Mouse (Mus musculus): ENCODE results near the gene Gdpd3. TPM values are rescaled to one million over a fixed set of nuclear protein-coding genes. Genes with fewer than 3 reads are reported as not detected.

Gdpd3 gene
- polyA plus RNA-seq, 1 experiment from 2014 or later = 1.4 TPM

GRCm38 (mm10) chr7:126816494-126816893 lies 50.4 kb downstream of the Gdpd3 start:
- WGBS (ENCODE audit: insufficient replicate concordance) = 81% methylated on average over 8 of the region's 8 CpGs
- no peak for ATAC-seq (replicated peaks; ENCODE audit: insufficient number of reproducible peaks, low FRiP score, low TSS enrichment)
- Histone ChIP-seq H3K9me3 (replicated peaks; ENCODE audit: control insufficient read depth, low read length) (no peaks in the 10 kb centered on the region), H3K4me3 (ENCODE audit: low read depth, low read length) (no peak overlapping the region), H3K4me1 (ENCODE audit: control insufficient read depth, insufficient read depth, low read length) (no peaks in the 10 kb centered on the region), H3K27ac (ENCODE audit: low read depth, low read length) (no peak overlapping the region), H3K27me3 (ENCODE audit: control insufficient read depth, insufficient read depth, low read length) (0 out of 2 replicates have a peak, but pooled peaks cover 3% of the 10 kb centered on the region), H3K4me2 (no peak overlapping the region), H3K9ac (ENCODE audit: low read depth, low read length) (no peak overlapping the region), H3K36me3 (ENCODE audit: control insufficient read depth, insufficient read depth, low read length) (no peaks in the 10 kb centered on the region)

DNA sequence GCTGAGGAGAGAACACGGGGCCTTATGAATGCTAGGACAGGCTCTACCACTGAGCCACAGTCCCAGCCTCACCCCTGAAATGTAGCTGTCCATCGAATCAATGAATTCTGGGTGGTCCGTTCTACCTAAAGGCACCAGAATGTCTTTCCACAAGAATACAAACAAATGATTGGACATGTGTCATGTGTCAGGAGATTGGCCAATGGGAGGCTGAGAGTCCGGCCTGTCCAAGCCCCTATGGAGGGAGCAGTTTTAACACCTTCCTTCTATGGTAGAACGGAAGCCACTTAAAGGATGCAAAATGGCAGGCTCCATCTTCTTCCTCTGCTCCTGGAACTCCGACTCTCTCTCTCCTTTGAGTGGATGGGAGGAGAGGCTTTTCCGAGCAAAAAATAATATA lies 51.5 kb downstream of the Gdpd3 start:
- no peaks in the 10 kb centered on the region for H3K9me3 ChIP-seq (replicated peaks; ENCODE audit: control insufficient read depth, low read length)
- H3K9ac ChIP-seq (ENCODE audit: low read depth, low read length) = no peak overlapping the region
- no peaks in the 10 kb centered on the region for H3K36me3 ChIP-seq (ENCODE audit: control insufficient read depth, insufficient read depth, low read length)
- no peak overlapping the region for H3K27ac ChIP-seq (ENCODE audit: low read depth, low read length)
- H3K4me1 ChIP-seq (ENCODE audit: control insufficient read depth, insufficient read depth, low read length) = no peaks in the 10 kb centered on the region; the same call in 1 of the 2 replicates
- H3K4me2 ChIP-seq = no peak overlapping the region
- WGBS (ENCODE audit: insufficient replicate concordance) = 74% methylated on average over 7 of the region's 7 CpGs
- H3K27me3 ChIP-seq (ENCODE audit: control insufficient read depth, insufficient read depth, low read length) = peaks cover 10% of the 10 kb centered on the region
- ATAC-seq (replicated peaks; ENCODE audit: insufficient number of reproducible peaks, low FRiP score, low TSS enrichment) = no peak
- no peak overlapping the region for H3K4me3 ChIP-seq (ENCODE audit: low read depth, low read length)

DNA sequence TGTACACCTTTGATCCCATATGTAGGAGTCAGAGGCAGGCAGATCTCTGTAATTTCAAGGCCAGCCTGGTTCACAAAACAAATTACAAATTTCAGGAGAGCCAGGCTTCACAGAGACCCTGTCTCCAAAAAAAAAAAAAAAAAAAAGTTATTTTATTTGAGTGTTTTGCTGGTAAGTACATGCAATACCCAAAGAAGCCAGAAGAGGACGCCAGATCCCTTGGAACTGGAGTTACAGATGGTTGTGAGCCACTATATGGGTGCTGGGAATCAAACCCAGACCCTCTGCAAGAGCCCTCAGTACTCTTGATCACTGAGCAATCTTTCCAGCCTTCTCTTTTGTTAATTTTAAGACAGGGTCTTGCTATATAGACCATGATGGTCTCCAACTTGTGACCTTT lies 52.7 kb downstream of the Gdpd3 start:
- no peak for ATAC-seq (replicated peaks; ENCODE audit: insufficient number of reproducible peaks, low FRiP score, low TSS enrichment)
- peaks cover 21% of the 10 kb centered on the region for H3K27me3 ChIP-seq (ENCODE audit: control insufficient read depth, insufficient read depth, low read length)
- no peaks in the 10 kb centered on the region for H3K9me3 ChIP-seq (replicated peaks; ENCODE audit: control insufficient read depth, low read length)
- H3K4me2 ChIP-seq = no peak overlapping the region
- WGBS (ENCODE audit: insufficient replicate concordance) = 31% methylated on average over 1 of the region's 1 CpGs
- H3K4me1 ChIP-seq (ENCODE audit: control insufficient read depth, insufficient read depth, low read length) = peaks cover 6% of the 10 kb centered on the region
- no peak overlapping the region for H3K27ac ChIP-seq (ENCODE audit: low read depth, low read length)
- H3K4me3 ChIP-seq (ENCODE audit: low read depth, low read length) = no peak overlapping the region
- H3K9ac ChIP-seq (ENCODE audit: low read depth, low read length) = no peak overlapping the region
- no peaks in the 10 kb centered on the region for H3K36me3 ChIP-seq (ENCODE audit: control insufficient read depth, insufficient read depth, low read length)

DNA sequence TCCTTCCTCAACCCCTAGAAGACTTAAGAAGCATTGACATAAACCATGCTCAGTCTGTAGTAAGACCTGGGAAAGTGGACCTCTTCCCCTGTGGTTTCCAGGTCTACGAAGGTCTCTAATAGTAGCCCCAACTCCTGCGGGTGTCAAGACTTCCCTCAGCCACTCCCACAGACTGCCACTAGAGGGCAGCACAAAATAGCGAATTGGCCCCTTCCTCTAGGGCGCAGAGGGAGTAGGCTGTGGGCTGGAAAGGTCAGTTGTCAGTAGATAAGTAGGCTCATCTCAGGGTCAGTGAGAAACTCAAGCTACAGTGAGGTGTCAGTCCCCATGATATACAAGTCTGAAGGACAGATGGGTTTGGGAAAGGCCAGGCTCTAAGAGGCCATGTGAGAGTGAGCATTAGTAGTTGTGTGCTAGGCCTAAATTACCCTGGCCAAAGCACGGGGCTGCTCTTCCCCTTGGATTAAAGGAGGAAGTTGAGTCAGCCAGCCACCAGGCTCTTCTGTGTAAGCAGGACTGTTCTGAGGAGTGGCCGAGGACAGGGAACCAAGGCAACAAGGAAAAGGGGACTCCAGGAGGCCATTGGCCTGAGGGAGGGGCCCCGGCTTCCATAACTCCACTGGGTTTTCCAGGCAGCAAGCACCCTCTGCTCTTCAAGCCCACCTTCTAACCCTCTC lies 55.8 kb downstream of the Gdpd3 start:
- ATAC-seq (replicated peaks; ENCODE audit: insufficient number of reproducible peaks, low FRiP score, low TSS enrichment) = no peak
- no peak overlapping the region for H3K27ac ChIP-seq (ENCODE audit: low read depth, low read length)

GRCm38 (mm10) chr7:126822741-126823140 lies 56.6 kb downstream of the Gdpd3 start:
- H3K4me1 ChIP-seq (ENCODE audit: control insufficient read depth, insufficient read depth, low read length) = peaks cover 6% of the 10 kb centered on the region
- H3K27ac ChIP-seq (ENCODE audit: low read depth, low read length) = no peak overlapping the region
- ATAC-seq (replicated peaks; ENCODE audit: insufficient number of reproducible peaks, low FRiP score, low TSS enrichment) = no peak
- H3K9me3 ChIP-seq (replicated peaks; ENCODE audit: control insufficient read depth, low read length) = no peaks in the 10 kb centered on the region
- H3K36me3 ChIP-seq (ENCODE audit: control insufficient read depth, insufficient read depth, low read length) = no peaks in the 10 kb centered on the region
- no peak overlapping the region for H3K9ac ChIP-seq (ENCODE audit: low read depth, low read length)
- H3K4me3 ChIP-seq (ENCODE audit: low read depth, low read length) = no peak overlapping the region
- 8% methylated on average over 9 of the region's 9 CpGs for WGBS (ENCODE audit: insufficient replicate concordance)
- peak overlapping the region; percentile 58 for H3K4me2 ChIP-seq
- H3K27me3 ChIP-seq (ENCODE audit: control insufficient read depth, insufficient read depth, low read length) = peaks cover 46% of the 10 kb centered on the region

More for the DNA sequence above, 55.8 kb downstream of the Gdpd3 start:
- H3K9me3 ChIP-seq (replicated peaks; ENCODE audit: control insufficient read depth, low read length) = no peaks in the 10 kb centered on the region
- no peaks in the 10 kb centered on the region for H3K36me3 ChIP-seq (ENCODE audit: control insufficient read depth, insufficient read depth, low read length)
- H3K4me1 ChIP-seq (ENCODE audit: control insufficient read depth, insufficient read depth, low read length) = peaks cover 6% of the 10 kb centered on the region
- WGBS (ENCODE audit: insufficient replicate concordance) = 20% methylated on average over 7 of the region's 7 CpGs
- H3K4me2 ChIP-seq = no peak overlapping the region
- peaks cover 46% of the 10 kb centered on the region for H3K27me3 ChIP-seq (ENCODE audit: control insufficient read depth, insufficient read depth, low read length)
- no peak overlapping the region for H3K4me3 ChIP-seq (ENCODE audit: low read depth, low read length)
- H3K9ac ChIP-seq (ENCODE audit: low read depth, low read length) = no peak overlapping the region

- H3K9me3 ChIP-seq (replicated peaks; ENCODE audit: control insufficient read depth, low read length) = no peaks in the 10 kb centered on the region
- H3K27ac ChIP-seq (ENCODE audit: low read depth, low read length) = no peak overlapping the region
- peaks cover 46% of the 10 kb centered on the region for H3K27me3 ChIP-seq (ENCODE audit: control insufficient read depth, insufficient read depth, low read length)
- peak overlapping the region; percentile 58 for H3K4me2 ChIP-seq
- 1% methylated on average over 14 of the region's 19 CpGs for WGBS (ENCODE audit: insufficient replicate concordance)
- ATAC-seq (replicated peaks; ENCODE audit: insufficient number of reproducible peaks, low FRiP score, low TSS enrichment) = no peak
- H3K36me3 ChIP-seq (ENCODE audit: control insufficient read depth, insufficient read depth, low read length) = no peaks in the 10 kb centered on the region
- H3K4me3 ChIP-seq (ENCODE audit: low read depth, low read length) = peak overlapping the region; percentile 31
- no peak overlapping the region for H3K9ac ChIP-seq (ENCODE audit: low read depth, low read length)
- peaks cover 6% of the 10 kb centered on the region for H3K4me1 ChIP-seq (ENCODE audit: control insufficient read depth, insufficient read depth, low read length)
These were observed 57.1 kb downstream of the Gdpd3 start for GRCm38 (mm10) chr7:126823202-126823711.

DNA sequence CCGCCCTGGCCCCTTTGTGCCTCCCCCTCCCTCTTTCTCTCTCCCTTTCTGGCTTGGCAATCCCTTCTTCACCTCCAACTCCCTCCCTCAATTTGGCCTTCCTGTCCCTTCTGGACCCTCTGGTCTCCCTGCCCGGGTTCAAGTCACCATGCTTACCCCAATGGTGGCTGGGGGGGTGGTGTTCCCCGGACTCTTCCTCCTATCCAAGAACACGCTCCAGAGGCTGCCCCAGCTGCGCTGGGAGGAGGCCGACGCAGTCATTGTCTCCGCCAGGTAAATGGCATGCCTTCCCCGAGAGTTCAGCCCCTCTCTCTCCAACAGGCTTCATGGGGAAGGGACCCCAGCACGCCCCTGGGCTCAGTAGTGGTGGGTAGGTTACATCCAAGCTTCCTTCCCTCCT lies 57.8 kb downstream of the Gdpd3 start:
- Histone ChIP-seq H3K36me3 (ENCODE audit: control insufficient read depth, insufficient read depth, low read length) (no peaks in the 10 kb centered on the region), H3K27ac (ENCODE audit: low read depth, low read length) (no peak overlapping the region), H3K9ac (ENCODE audit: low read depth, low read length) (no peak overlapping the region), H3K4me2 (no peak overlapping the region), H3K4me3 (ENCODE audit: low read depth, low read length) (no peak overlapping the region), H3K9me3 (replicated peaks; ENCODE audit: control insufficient read depth, low read length) (no peaks in the 10 kb centered on the region), H3K4me1 (ENCODE audit: control insufficient read depth, insufficient read depth, low read length) (peaks cover 6% of the 10 kb centered on the region), H3K27me3 (ENCODE audit: control insufficient read depth, insufficient read depth, low read length) (peaks cover 52% of the 10 kb centered on the region)
- ATAC-seq (replicated peaks; ENCODE audit: insufficient number of reproducible peaks, low FRiP score, low TSS enrichment) = no peak
- 12% methylated on average over 10 of the region's 10 CpGs for WGBS (ENCODE audit: insufficient replicate concordance)

Data from heart, embryonic 11.5 days (tissue).